Mouse (Mus musculus) heart, adult 2 months (tissue): ENCODE results near the gene Aldh1l2.

ENCODE experiments used
- CTCF ChIP-seq: fragments of 200-600 bp; IDR thresholded peaks from 2 replicates; pipeline ENCODE4 v1.8.1; 2022; ENCODE audit warnings: antibody characterized with exemption, mild to moderate bottlenecking, moderate library complexity
- POLR2A ChIP-seq: fragments of 200-500 bp; IDR thresholded peaks from 2 replicates; pipeline ENCODE4 v1.6.1; 2011; ENCODE audit warnings: mild to moderate bottlenecking, low read depth, low read length, control low read depth; ENCODE audit not compliant: insufficient read depth

DNA sequence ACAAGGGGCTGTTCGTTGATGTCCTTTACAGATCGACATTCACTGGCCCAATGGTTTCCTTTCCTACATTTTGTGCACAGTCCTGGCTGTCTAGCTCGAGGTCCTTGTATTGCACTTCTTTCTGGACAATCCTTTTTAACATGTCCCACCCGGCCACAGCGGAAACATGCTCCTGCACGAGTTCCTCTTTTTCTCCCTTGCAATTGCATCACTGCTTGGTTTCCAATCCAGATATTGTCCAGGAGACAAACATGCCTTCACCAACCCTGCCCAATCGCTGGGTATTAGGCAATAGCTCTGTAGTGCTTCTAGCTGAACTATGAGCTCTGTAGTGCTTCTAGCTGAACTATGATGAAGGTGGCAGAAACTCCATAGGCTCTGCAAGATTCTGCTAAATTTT is 85.4 kb downstream of the Aldh1l2 start:
- TF ChIP-seq CTCF (no peak), POLR2A (no peak)
